Mouse (Mus musculus) myocyte (in vitro differentiated cells): ENCODE data around the gene Rdm1.

ENCODE experiments used
- CEBPB ChIP-seq: IDR thresholded peaks from 2 replicates; pipeline ENCODE4 v1.6.1; 2011; ENCODE audit warnings: mild to moderate bottlenecking, moderate library complexity; ENCODE audit not compliant: poor library complexity, insufficient read depth, severe bottlenecking
- E2F4 ChIP-seq: IDR thresholded peaks from one replicate; pipeline ENCODE4 v1.6.1; 2011; ENCODE audit warnings: mild to moderate bottlenecking, control low read depth, moderate library complexity; ENCODE audit not compliant: insufficient read depth
- MAX ChIP-seq: IDR thresholded peaks from one replicate; pipeline ENCODE4 v1.6.1; 2011; ENCODE audit warnings: low read depth, mild to moderate bottlenecking, control low read depth
- MYOD1 ChIP-seq, 3 experiments: IDR thresholded peaks; one replicate each; pipeline ENCODE4 v1.6.1; 2011; ENCODE audit warnings: control low read depth in 2 of 3, low read depth in 2 of 3, mild to moderate bottlenecking in 2 of 3, moderate library complexity in 1 of 3; ENCODE audit not compliant: insufficient read length in 2 of 3, control insufficient read depth in 1 of 3
- MYOG ChIP-seq, 3 experiments: IDR thresholded peaks; one replicate each; pipeline ENCODE4 v1.6.1; 2011; ENCODE audit warnings: control low read depth in 2 of 3, low read depth in 2 of 3, mild to moderate bottlenecking in 2 of 3; ENCODE audit not compliant: insufficient read length in 2 of 3, control insufficient read depth in 1 of 3, insufficient read depth in 1 of 3
- POLR2A ChIP-seq: IDR thresholded peaks from one replicate; pipeline ENCODE4 v1.6.1; 2011; ENCODE audit warnings: low read depth, mild to moderate bottlenecking, control low read depth, moderate library complexity; ENCODE audit not compliant: insufficient read length
- POLR2AphosphoS2 ChIP-seq: IDR thresholded peaks from one replicate; pipeline ENCODE4 v1.6.1; 2011; ENCODE audit warnings: low read depth, control low read depth; ENCODE audit not compliant: insufficient read length
- REST ChIP-seq: IDR thresholded peaks from one replicate; pipeline ENCODE4 v1.6.1; 2011; ENCODE audit warnings: mild to moderate bottlenecking, control low read depth, moderate library complexity; ENCODE audit not compliant: insufficient read depth, insufficient read length
- SRF ChIP-seq: IDR thresholded peaks from one replicate; pipeline ENCODE4 v1.6.1; 2011; ENCODE audit warnings: low read depth; ENCODE audit not compliant: control insufficient read depth, insufficient read length
- TCF12 ChIP-seq: IDR thresholded peaks from one replicate; pipeline ENCODE4 v1.6.1; 2011; ENCODE audit warnings: mild to moderate bottlenecking, control low read depth; ENCODE audit not compliant: poor library complexity, insufficient read depth, severe bottlenecking
- TCF3 ChIP-seq: IDR thresholded peaks from one replicate; pipeline ENCODE4 v1.6.1; 2011; ENCODE audit warnings: low read depth, control low read depth; ENCODE audit not compliant: insufficient read length
- USF1 ChIP-seq: IDR thresholded peaks from one replicate; pipeline ENCODE4 v1.6.1; 2011; ENCODE audit warnings: low read depth, mild to moderate bottlenecking, control low read depth, moderate library complexity

- no peak for TF ChIP-seq MYOD1 (IDR thresholded peaks at IDR 0.05; ENCODE audit: control insufficient read depth in 1 of 3, insufficient read length in 2 of 3, low read depth in 2 of 3)
- no peak for TF ChIP-seq E2F4
- TF ChIP-seq POLR2A: no peak
- TF ChIP-seq CEBPB: no peak
- no peak for TF ChIP-seq POLR2AphosphoS2
- no peak for TF ChIP-seq MAX
- no peak for TF ChIP-seq REST
- TF ChIP-seq USF1: no peak
- no peak for TF ChIP-seq TCF12
- no peak for TF ChIP-seq MYOG (IDR thresholded peaks at IDR 0.05; ENCODE audit: control insufficient read depth in 1 of 3, insufficient read depth in 1 of 3, insufficient read length in 2 of 3, low read depth in 2 of 3)
- TF ChIP-seq TCF3: no peak
- TF ChIP-seq SRF: no peak
Observed at GRCm38 (mm10) chr11:101610445-101610844, 16.6 kb upstream of the Rdm1 start.
